Mouse (Mus musculus) lung, postnatal 0 days (tissue): ENCODE measurements around the gene Immp2l. TPM values are rescaled to one million over a fixed set of nuclear protein-coding genes. Genes with fewer than 3 reads are reported as not detected.

Experiments
- ATAC-seq: fragments of 200-750 bp; cut with Nextera tagmentation; 2 replicates; pipeline ENCODE4 v1.8.0; 2017; ENCODE audit warnings: moderate library complexity
- DNase-seq: peaks from one replicate; pipeline ENCODE4 v3.0.0-alpha.2; 2016; ENCODE audit warnings: low spot score
- H3K27ac ChIP-seq: fragments of 300-500 bp; sonication (generic); 2 replicates; pipeline ENCODE4 v1.5.1; 2014; ENCODE audit warnings: antibody characterized with exemption, mild to moderate bottlenecking, low read length, mixed read lengths
- H3K27me3 ChIP-seq: fragments of 300-500 bp; sonication (generic); replicated peaks from 2 replicates; pipeline ENCODE4 v1.6.1; 2014; ENCODE audit warnings: low read length, mixed read lengths; ENCODE audit not compliant: insufficient read depth
- H3K36me3 ChIP-seq: fragments of 300-500 bp; sonication (generic); 2 replicates; pipeline ENCODE4 v1.6.1; 2014; ENCODE audit warnings: low read length, mixed read lengths; ENCODE audit not compliant: insufficient read depth
- H3K4me1 ChIP-seq: fragments of 300-500 bp; sonication (generic); 2 replicates; pipeline ENCODE4 v1.6.1; 2014; ENCODE audit warnings: antibody characterized with exemption, low read depth, low read length, mixed read lengths; ENCODE audit not compliant: insufficient read depth
- H3K4me2 ChIP-seq: fragments of 300-500 bp; sonication (generic); replicated peaks from 2 replicates; pipeline ENCODE4 v1.6.1; 2014; ENCODE audit warnings: low read depth, mild to moderate bottlenecking, low read length, moderate library complexity, mixed read lengths
- H3K4me3 ChIP-seq: fragments of 300-500 bp; sonication (generic); 2 replicates; pipeline ENCODE4 v1.5.1; 2014; ENCODE audit warnings: low read depth, low read length
- H3K9ac ChIP-seq: fragments of 300-500 bp; sonication (generic); replicated peaks from 2 replicates; pipeline ENCODE4 v1.6.1; 2014; ENCODE audit warnings: low read depth, mild to moderate bottlenecking
- H3K9me3 ChIP-seq: fragments of 300-500 bp; sonication (generic); 2 replicates; pipeline ENCODE4 v1.6.1; 2016; ENCODE audit warnings: low read length, mixed read lengths
- CTCF ChIP-seq: IDR thresholded peaks from 2 replicates; pipeline ENCODE4 v1.5.1; 2016; ENCODE audit warnings: antibody characterized with exemption, mild to moderate bottlenecking
- EP300 ChIP-seq: IDR thresholded peaks from 2 replicates; pipeline ENCODE4 v1.6.1; 2016; ENCODE audit warnings: antibody characterized with exemption, mild to moderate bottlenecking, control low read depth
- WGBS: fragments of 180-500 bp; shearing (Covaris S2); extraction: QIAGEN DNeasy Blood & Tissue Kit; methylation state at CpG from one replicate; pipeline ENCODE4 v1.1.7; 2014; 5-methylcytosine and 5-hydroxymethylcytosine counted together
- polyA plus RNA-seq: library from polyadenylated mRNA; unstranded; fragments of >200 nt; fragmentation: Nextera tagmentation; extraction: Ambion mirVana; gene quantifications from 2 replicates; pipeline ENCODE4 v1.2.1, GENCODE M21; 2015

Gene Immp2l
- polyA plus RNA-seq, 1 experiment from 2014 or later: 5.2 TPM

- no peak overlapping the region for H3K4me2 ChIP-seq
- TF ChIP-seq CTCF (no peak), EP300 (no peak)
- H3K4me3 ChIP-seq: no peak overlapping the region
- H3K27me3 ChIP-seq: no peaks in the 10 kb centered on the region
- H3K27ac ChIP-seq: no peak overlapping the region
- H3K36me3 ChIP-seq: no peaks in the 10 kb centered on the region
- DNase-seq (no peak), ATAC-seq (no peak)
- no peaks in the 10 kb centered on the region for H3K4me1 ChIP-seq
- H3K9me3 ChIP-seq: no peaks in the 10 kb centered on the region
- H3K9ac ChIP-seq: no peak overlapping the region
- 35% methylated on average over 3 of the region's 3 CpGs for WGBS
These were observed 168.9 kb downstream of the Immp2l start for GRCm38 (mm10) chr12:41192829-41193228.

DNA sequence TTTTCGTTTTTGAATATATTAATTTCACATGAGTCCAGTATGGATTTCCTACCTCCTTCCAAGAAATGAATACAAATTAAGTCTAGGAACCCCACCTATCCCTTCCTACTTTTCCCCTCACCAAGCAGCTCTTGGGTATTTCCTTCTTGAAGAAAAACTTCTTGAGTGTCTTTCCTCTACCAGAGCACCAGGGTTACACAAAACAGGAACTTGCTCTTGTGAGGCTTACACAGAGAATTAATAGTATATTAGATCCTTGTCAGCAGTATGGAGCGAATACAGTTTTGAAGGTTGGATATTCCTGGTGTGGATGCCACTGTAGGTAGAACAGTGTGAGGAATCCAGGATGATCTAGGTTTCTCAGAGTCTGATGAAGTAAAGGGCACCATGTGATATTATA, 172.5 kb downstream of the Immp2l start:
- TF ChIP-seq EP300 (no peak), CTCF (no peak)
- Histone ChIP-seq H3K9ac (no peak overlapping the region), H3K27me3 (no peaks in the 10 kb centered on the region), H3K4me1 (no peaks in the 10 kb centered on the region), H3K27ac (no peak overlapping the region), H3K4me3 (no peak overlapping the region), H3K36me3 (no peaks in the 10 kb centered on the region), H3K9me3 (no peaks in the 10 kb centered on the region), H3K4me2 (no peak overlapping the region)
- DNase-seq: no peak
- 82% methylated on average over 2 of the region's 2 CpGs for WGBS
- no peak for ATAC-seq

DNA sequence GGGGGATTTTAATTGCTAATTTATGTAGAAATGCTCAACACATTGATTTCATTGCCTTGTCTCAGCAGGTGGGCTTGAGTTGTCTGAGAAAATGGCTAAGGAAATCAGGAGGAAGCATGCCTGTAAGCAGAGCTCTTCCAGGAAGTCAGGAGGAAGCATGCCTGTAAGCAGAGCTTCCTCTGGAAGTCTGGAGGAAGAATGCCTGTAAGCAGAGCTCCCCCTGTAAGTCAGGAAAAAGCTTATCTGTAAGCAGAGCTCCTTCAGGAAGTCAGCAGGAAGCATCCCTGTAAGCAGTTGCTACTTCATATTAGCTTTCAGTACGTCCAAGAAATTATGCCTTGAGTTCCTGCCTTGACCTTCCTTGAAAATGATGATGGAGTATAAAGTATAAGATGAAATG, 191.3 kb downstream of the Immp2l start:
- H3K9me3 ChIP-seq: no peaks in the 10 kb centered on the region
- ATAC-seq: peak; percentile 67
- H3K27ac ChIP-seq: no peak overlapping the region
- H3K36me3 ChIP-seq: no peaks in the 10 kb centered on the region
- no peak for TF ChIP-seq CTCF
- TF ChIP-seq EP300: peak; percentile 66; the same call in 1 of the 2 replicates
- peak; percentile 27 for DNase-seq
- no peaks in the 10 kb centered on the region for H3K4me1 ChIP-seq
- H3K4me3 ChIP-seq: no peak overlapping the region
- H3K9ac ChIP-seq: no peak overlapping the region
- 30% methylated on average over 1 of the region's 1 CpGs for WGBS
- H3K4me2 ChIP-seq: no peak overlapping the region
- no peaks in the 10 kb centered on the region for H3K27me3 ChIP-seq

- Histone ChIP-seq H3K36me3 (no peaks in the 10 kb centered on the region), H3K4me3 (no peak overlapping the region), H3K4me1 (no peaks in the 10 kb centered on the region), H3K9me3 (no peaks in the 10 kb centered on the region), H3K27me3 (no peaks in the 10 kb centered on the region), H3K9ac (no peak overlapping the region), H3K4me2 (no peak overlapping the region), H3K27ac (no peak overlapping the region)
- ATAC-seq (no peak), DNase-seq (no peak)
- TF ChIP-seq CTCF: peak; percentile 35
- no peak for TF ChIP-seq EP300
- WGBS: 67% methylated on average over 3 of the region's 3 CpGs
These were observed 198.0 kb downstream of the Immp2l start for GRCm38 (mm10) chr12:41221893-41222292.

GRCm38 (mm10) chr12:41223686-41224085, 199.8 kb downstream of the Immp2l start:
- no peaks in the 10 kb centered on the region for H3K36me3 ChIP-seq
- H3K4me2 ChIP-seq: no peak overlapping the region
- no peaks in the 10 kb centered on the region for H3K9me3 ChIP-seq
- no peak overlapping the region for H3K9ac ChIP-seq
- DNase-seq: no peak
- ATAC-seq: no peak
- no peak overlapping the region for H3K4me3 ChIP-seq
- no peaks in the 10 kb centered on the region for H3K27me3 ChIP-seq
- 86% methylated on average over 1 of the region's 1 CpGs for WGBS
- TF ChIP-seq EP300: no peak
- no peak for TF ChIP-seq CTCF
- no peaks in the 10 kb centered on the region for H3K4me1 ChIP-seq
- no peak overlapping the region for H3K27ac ChIP-seq

- ATAC-seq: no peak
- no peak for DNase-seq
- no peaks in the 10 kb centered on the region for H3K9me3 ChIP-seq
- TF ChIP-seq EP300: no peak
- 73% methylated on average over 4 of the region's 4 CpGs for WGBS
- no peaks in the 10 kb centered on the region for H3K4me1 ChIP-seq
- H3K27ac ChIP-seq: no peak overlapping the region
- H3K9ac ChIP-seq: no peak overlapping the region
- no peaks in the 10 kb centered on the region for H3K36me3 ChIP-seq
- H3K4me2 ChIP-seq: no peak overlapping the region
- H3K27me3 ChIP-seq: no peaks in the 10 kb centered on the region
- no peak overlapping the region for H3K4me3 ChIP-seq
These were observed 200.6 kb downstream of the Immp2l start for GRCm38 (mm10) chr12:41224538-41224937.

DNA sequence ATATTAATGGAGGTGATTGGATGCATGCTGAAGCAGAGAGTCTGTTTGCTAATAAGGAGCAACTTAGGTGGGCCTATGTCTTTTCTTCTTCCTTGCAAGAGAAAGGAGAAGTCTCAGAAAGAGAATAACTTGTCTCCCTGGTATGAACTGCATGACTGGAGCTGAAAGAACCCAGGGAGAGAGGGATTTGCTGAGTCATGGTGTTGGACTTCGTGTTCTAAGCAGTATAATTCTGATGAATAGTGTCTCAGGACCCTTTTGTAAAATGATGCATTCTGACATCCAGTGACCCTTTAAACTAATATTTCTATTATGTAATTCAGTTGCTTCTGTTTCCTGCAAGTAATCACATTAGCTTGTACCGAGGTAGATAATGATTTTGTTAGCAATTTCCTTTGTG, 208.1 kb downstream of the Immp2l start:
- H3K4me3 ChIP-seq: no peak overlapping the region
- DNase-seq (no peak), ATAC-seq (no peak)
- no peak overlapping the region for H3K4me2 ChIP-seq
- no peaks in the 10 kb centered on the region for H3K27me3 ChIP-seq
- TF ChIP-seq CTCF (no peak), EP300 (no peak)
- no peaks in the 10 kb centered on the region for H3K9me3 ChIP-seq
- no peak overlapping the region for H3K9ac ChIP-seq
- H3K4me1 ChIP-seq: no peaks in the 10 kb centered on the region
- no peaks in the 10 kb centered on the region for H3K36me3 ChIP-seq
- H3K27ac ChIP-seq: no peak overlapping the region
- WGBS: 47% methylated on average over 2 of the region's 2 CpGs
